Mouse (Mus musculus) left cerebral cortex, adult 9 months (tissue): ENCODE measurements around the gene Spata25.
A peak's percentile ranks its signal among the peaks of the same experiment; 100 is the strongest.
"Not testable (repeated sequence)": the region's sequence is repeated elsewhere in the genome, so short reads cannot be mapped to it uniquely, and the experiment has no call there.

ENCODE experiments used
- DNase-seq, 2 experiments: peaks; one replicate each; pipeline ENCODE4 v3.0.0; 2022; ENCODE audit warnings: low spot score in 2 of 2

Gene Spata25

GRCm38 (mm10) chr2:164805332-164805718, 23.0 kb downstream of the Spata25 start:
- DNase-seq: no peak

- DNase-seq: peak; percentile 97 to 100
Measured at GRCm38 (mm10) chr2:164804533-164805331, 23.6 kb downstream of the Spata25 start, which contains the start of the genes Acot8 and Zswim3. Acot8 (minus strand) TSS chr2:164804882. Zswim3 (plus strand) TSS chr2:164805098.

- no peak for DNase-seq
Measured at GRCm38 (mm10) chr2:164803921-164804313, 24.4 kb downstream of the Spata25 start.

- no peak for DNase-seq
Measured at GRCm38 (mm10) chr2:164803201-164803920, 25.0 kb downstream of the Spata25 start.

GRCm38 (mm10) chr2:164800252-164801004, 27.9 kb downstream of the Spata25 start:
- no peak for DNase-seq

GRCm38 (mm10) chr2:164798554-164798953, 29.8 kb downstream of the Spata25 start:
- not testable (repeated sequence) for DNase-seq

- no peak for DNase-seq
Measured at GRCm38 (mm10) chr2:164795868-164796267, 32.5 kb downstream of the Spata25 start.

- peak in 1 of 2 experiments; percentile 86 for DNase-seq
Measured at GRCm38 (mm10) chr2:164794293-164794692, 34.0 kb downstream of the Spata25 start.

GRCm38 (mm10) chr2:164793772-164794171, 34.6 kb downstream of the Spata25 start:
- no peak for DNase-seq

GRCm38 (mm10) chr2:164793236-164793635, 35.1 kb downstream of the Spata25 start:
- DNase-seq: peak in 1 of 2 experiments; percentile 70

- no peak for DNase-seq
Measured at GRCm38 (mm10) chr2:164792400-164793190, 35.7 kb downstream of the Spata25 start.

- DNase-seq: no peak
Measured at GRCm38 (mm10) chr2:164791841-164792261, 36.5 kb downstream of the Spata25 start.

- DNase-seq: no peak
Measured at GRCm38 (mm10) chr2:164790451-164790850, 37.9 kb downstream of the Spata25 start.

GRCm38 (mm10) chr2:164788411-164788810, 39.9 kb downstream of the Spata25 start:
- DNase-seq: no peak

- no peak for DNase-seq
Measured at GRCm38 (mm10) chr2:164787779-164788178, 40.6 kb downstream of the Spata25 start.

- no peak for DNase-seq
Measured at GRCm38 (mm10) chr2:164787032-164787431, 41.3 kb downstream of the Spata25 start.

GRCm38 (mm10) chr2:164786388-164786885, 41.9 kb downstream of the Spata25 start:
- no peak for DNase-seq

GRCm38 (mm10) chr2:164785481-164786387, 42.6 kb downstream of the Spata25 start, which contains the start of gene Snx21:
Snx21 (plus strand) TSS chr2:164785823.
- peak; percentile 70 to 87 for DNase-seq

- no peak for DNase-seq
Measured at GRCm38 (mm10) chr2:164784869-164785420, 43.4 kb downstream of the Spata25 start.
